Mouse (Mus musculus): ENCODE measurements around the gene Nyap2.

Gene Nyap2

DNA sequence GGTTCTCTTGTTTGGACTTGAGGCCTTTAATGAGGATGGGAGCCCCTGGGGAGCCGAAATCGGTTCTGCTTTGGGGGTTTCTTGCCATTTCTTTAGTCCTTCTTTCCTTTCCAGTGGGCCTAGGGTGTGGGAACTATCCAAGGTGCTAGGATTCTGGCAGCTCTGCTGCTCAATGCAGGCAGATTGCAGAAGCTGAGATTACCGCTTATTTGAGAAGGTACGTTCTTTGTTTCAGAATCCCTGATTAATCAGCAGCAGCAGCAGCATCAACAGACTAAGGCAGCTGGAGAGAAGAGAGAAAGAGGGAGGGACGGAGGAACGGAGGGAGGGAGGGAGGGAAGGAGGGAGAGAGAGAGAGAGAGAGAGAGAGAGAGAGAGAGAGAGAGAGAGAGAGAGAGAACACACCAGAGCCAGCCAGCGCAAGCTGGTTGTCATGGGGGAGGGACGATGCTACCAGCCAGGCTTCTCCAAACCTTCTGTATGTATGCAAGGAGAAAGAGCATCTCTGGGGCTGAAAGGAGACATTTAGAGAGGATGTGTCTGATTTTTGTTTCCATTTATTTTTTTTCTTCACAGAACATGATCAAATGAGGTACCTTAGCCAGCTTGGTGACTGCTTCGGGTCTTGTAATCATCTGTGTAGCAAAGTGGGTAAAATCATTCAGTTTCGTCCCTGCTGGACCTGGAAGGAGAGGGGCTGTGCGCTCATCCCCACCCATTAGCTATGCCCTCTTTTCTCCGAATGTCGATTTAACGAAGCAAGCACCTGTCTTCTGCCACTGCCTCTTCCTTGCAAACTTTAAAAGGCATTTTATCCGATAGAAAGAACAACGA lies at the start of gene Nyap2:
Gene Nyap2 (plus strand): TSS at position 120 of the 834 bp plus-strand sequence.
- DNase-seq (ENCODE audit: low spot score in 2 of 2), result no peak

DNA sequence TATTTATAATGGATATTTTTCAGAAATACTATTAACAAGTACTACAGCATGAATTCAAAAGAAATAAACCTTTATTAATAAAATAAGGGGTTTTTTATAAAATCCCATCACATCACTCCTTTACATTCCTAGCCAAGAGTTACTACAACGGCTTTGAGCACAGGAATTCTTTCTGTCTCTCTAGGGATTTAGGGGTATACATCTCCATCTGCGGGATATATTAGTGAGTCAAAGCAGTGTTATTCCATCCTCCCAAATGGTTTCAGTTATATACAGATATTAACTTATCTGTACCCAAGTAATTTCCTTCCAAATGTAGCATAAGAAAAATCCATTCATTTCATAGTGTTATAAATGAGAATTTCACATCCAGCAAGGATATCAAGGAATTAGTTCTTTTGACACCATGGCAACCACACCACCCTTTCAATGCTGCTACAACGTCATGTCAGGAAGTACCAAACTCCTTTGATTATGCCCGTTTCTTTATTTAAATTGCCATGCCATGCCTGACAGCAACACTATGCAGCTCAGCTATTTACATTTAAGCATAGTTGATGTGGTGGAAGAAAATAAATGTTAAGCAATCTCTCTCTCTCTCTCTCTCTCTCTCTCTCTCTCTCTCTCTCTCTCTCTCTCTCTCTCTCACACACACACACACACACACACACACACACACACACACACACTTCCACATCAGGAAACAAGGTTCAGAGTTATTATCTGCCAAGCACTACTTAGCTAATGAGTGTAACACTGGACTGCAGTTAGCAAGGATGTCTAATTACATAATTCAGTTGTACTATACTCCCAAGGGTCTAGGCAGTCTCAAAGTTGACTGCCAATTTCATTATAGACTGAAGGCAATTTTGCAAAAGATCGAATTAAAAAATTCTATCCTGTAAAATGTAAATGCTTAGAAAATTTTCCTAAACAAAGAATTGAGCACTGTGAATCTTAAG lies 33.6 kb upstream of the Nyap2 start:
- no peak for DNase-seq (ENCODE audit: low spot score in 2 of 2)

DNA sequence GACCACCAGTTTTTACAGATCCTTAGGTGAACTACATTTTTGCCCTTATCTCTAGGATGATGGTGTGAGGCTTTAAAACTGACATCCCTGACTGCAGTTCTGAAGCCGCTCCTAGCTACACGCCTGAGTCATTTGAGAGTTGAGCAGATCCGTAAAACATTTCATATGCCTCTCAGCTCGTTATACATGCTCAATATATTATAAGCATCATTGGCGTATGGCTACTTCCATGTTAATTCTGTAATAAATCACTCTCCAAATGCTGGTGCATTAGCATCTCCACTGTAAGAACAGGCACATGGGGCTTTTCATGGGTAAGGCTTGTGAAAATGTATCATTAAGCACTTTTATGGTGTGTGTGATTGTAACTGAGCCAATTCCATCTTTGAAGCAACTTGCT lies 18.4 kb upstream of the Nyap2 start:
- DNase-seq (ENCODE audit: low spot score in 2 of 2), result no peak

DNA sequence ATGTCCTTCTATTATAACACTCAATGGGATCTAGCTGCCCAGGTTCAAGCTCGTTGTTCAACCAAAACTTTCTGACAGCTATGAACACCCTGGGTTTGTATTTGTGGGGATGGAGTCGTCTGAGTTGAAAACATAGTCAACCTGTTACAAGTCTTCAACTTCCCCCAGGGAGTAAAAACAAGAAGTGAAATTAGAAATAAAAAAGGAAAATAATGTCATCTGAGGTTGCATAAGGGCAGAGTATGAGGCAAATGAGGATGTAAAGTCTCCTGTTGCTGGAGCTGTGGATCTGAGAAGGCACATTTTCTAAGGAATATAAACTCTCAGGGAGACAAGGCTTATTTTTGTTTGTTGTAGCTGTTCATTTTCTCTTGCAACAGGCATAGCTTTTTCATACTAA lies 17.9 kb upstream of the Nyap2 start:
- DNase-seq (ENCODE audit: low spot score in 2 of 2), result no peak

DNA sequence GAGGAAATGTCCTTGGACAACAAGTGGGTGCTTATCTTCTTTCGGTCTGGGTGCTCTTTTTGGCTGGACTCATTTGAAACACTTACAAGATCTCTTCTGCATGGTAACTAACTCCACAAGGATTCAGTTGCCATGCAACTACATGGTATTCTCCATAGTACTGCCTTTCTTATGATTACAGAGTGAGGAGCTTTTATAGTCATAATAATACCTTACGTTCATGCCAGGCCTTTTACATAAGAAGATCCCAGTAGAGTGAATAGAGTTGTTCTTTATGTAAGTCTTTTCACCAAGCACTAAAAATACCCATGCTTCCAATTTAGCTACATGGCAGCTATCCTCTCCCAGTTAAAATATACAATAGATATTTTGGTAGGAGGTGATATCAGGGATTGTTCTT lies 13.9 kb upstream of the Nyap2 start:
- DNase-seq (ENCODE audit: low spot score in 2 of 2), result no peak

DNA sequence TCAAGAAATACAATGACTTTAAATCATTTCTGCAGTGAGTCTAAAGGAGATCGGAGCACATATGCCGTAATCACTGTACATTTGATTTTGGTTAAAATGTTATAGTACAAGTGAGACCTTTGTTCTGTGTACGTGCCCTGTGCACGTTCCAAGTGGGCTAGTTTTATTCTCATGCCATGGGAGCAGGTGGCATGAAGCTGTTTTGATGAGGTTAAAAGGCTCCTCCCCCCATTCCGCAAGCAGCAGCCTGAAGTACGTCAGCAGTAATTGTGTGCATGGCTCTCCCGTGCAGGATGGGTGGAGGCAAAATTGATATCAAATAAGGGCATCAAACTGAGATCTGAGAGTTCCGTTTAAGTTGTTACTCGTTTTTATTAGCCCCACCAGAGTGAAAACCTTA lies 491 bp upstream of the Nyap2 start:
- DNase-seq (ENCODE audit: low spot score in 2 of 2), result no peak

DNA sequence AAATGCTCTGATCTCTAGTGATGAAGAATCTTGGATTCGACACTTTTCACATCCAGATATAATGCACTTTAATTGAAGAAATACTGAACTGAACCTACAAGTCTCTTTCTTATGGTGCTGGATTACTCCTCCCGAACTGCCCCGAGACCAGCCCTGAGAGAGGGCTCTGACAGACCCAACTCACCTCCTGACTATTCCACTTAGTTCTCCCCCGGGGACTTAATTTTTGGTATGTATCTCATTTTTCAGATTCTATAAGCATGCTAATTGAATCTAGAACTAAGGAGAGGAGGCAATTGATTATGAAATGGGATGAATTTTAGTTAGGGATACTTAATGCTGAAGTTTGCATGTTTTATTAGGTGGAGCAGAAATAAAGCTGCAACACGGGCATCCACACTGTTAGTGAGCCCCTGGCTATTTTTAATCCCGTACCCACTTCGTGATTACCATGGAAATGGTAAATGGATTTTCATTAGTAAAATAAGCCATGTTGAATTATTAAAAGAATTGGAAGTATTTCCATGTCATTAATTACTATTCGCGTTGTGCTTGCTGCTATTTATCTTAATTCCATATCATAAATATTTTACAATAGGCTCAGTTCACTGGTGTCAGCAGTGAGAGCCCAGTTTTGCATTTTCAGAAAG lies 1.0 kb downstream of the Nyap2 start:
- no peak for DNase-seq (ENCODE audit: low spot score in 2 of 2)

DNA sequence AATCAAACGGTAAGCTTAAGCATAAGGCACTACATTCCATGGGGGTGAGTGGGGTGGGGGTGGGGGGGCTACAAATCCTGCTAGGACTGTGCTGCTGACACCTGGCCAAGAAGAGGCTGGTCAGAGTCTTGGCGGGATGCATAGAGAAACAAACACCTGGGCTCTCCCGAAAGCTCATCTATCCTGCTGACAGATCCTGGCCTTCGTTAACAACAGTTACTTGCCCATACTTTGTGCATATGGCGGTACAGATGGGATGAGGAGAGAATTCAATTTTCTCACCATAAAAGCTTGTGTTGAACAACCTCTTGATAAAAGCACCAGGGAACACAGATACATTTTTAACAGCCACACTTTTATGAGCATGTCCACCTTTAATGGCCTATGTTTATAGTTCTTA lies 10.7 kb downstream of the Nyap2 start:
- DNase-seq (ENCODE audit: low spot score in 2 of 2), result no peak

DNA sequence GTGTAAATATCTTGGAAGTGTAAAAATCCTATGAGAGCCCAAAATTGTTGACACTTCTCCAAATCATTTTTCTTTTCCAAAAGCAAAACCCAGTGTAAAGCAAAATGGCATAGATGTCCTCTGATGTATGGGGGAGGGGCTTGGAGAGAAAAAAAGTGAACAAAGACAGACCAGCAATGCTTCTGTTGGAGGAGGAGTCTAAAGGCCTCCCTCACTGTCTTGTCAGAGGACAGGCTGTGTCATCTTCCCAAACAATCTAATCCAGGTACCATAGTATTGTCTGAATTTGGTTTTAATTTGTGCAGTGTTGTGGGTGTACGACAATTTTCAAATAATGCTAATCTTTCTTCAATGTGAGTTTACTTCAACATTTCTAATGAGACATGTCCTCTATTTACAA lies 13.7 kb downstream of the Nyap2 start:
- DNase-seq (ENCODE audit: low spot score in 2 of 2), result no peak

DNA sequence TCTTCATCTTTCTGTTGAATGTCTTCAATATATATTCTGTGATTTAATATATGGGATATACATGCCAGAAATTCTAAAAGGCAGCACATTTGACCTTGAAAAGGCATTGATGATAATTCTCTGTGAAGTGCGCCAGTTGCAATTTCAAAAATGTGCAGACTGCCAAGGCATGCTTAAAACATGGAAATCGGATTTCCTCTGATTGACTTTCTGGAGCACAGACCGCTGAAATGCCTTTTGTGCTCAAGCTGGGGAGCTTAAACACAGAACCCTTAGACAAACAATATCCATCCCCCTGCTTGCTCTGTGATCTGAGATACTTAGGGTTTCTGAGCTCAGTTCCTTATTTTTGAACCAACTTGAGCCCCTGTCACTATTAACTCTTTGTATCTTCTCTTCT lies 14.2 kb downstream of the Nyap2 start:
- DNase-seq (ENCODE audit: low spot score in 2 of 2), result no peak

DNA sequence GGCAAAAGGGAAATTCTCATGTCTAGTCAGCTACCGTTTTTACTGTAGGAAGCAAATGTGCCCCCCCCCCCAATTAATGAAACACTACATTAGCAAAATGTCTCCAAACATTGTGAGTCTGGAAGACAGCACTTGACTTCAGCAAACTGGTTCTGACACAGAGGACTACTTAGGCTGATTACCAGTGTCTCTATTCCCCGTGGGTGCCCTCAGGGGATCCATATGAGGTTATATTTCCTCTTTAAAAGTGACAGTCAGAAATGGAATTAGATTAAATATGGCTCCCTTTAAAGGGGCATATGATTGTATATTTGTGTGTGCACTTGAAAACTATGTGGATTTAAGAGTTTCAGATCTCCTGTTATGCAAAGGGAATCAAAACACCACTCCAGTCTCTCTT lies 15.3 kb downstream of the Nyap2 start:
- DNase-seq (ENCODE audit: low spot score in 2 of 2), result no peak

DNA sequence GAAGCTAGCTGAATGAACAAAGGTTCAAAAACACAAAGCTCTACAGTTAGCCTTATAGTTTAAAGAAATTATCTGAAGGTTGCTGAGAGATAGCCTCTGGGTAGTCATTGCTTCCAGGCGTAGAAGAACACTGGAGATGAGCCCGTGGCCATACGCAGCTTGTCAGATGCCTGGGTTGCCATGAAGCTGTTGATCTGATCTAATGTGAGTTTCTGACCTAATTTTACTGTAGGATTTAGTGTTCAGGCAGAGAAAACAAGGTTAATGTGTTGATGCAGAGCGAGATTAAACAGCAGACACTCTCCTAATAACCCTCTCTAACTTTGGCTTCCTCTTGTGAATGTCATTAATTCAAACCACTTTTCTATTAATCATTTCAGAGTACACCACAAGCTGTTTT lies 16.1 kb downstream of the Nyap2 start:
- no peak for DNase-seq (ENCODE audit: low spot score in 2 of 2)

DNA sequence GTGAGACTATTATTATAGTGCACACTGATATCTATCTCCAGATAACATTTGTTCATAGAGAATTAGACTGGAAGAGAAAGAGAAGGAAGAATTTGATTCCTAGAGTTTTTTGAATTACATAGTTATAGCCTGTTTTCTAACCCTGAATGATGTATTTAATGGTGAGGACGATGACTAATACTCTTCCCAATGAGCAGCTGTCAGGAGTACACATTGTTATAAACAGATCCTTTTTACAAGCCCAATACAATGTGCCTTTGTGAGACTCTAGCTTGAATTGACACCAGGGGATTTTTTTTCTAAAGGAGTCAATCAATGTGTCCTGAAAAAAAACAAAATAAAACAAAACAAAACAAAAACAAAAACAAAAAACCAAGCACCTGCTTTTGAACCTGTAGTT lies 22.2 kb downstream of the Nyap2 start:
- DNase-seq (ENCODE audit: low spot score in 2 of 2), result no peak

DNA sequence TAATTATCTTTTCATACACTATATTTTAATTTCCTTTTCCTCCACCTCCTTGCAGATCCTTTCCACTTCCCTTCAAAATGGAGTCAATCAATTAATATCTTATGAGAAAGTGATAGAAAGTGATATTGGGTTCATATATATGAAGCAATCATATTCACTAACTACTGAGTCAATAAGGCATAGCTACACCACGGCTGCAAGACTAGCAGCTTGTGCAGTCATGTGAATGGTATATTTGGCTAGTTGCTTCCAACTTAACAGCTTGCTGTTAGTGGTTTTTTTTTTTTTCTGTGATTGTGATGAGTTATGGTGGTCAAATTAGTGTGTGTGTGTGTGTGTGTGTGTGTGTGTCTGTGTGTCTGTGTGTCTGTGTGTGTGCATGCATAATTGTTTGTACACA lies 25.0 kb downstream of the Nyap2 start:
- DNase-seq (ENCODE audit: low spot score in 2 of 2), result no peak

DNA sequence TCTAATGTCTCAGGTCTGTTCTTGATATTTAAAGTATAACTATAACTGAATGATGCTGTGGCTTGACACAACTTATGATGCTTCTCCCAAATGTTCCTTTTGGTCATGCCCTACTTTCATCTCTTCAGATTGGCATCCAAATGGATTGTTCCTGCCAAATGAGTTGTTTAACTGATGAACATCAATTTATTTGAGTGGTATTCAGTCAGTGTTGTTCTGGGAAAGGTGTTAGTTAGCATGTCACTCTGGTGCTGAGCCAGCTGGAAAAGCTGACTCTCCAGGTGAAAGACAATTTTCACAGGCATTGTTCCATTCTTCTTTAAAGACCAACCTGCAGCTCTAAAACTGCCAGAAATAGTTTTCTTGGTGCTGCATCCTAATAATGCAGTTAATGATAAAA lies 43.0 kb downstream of the Nyap2 start:
- DNase-seq (ENCODE audit: low spot score in 2 of 2), result no peak

DNA sequence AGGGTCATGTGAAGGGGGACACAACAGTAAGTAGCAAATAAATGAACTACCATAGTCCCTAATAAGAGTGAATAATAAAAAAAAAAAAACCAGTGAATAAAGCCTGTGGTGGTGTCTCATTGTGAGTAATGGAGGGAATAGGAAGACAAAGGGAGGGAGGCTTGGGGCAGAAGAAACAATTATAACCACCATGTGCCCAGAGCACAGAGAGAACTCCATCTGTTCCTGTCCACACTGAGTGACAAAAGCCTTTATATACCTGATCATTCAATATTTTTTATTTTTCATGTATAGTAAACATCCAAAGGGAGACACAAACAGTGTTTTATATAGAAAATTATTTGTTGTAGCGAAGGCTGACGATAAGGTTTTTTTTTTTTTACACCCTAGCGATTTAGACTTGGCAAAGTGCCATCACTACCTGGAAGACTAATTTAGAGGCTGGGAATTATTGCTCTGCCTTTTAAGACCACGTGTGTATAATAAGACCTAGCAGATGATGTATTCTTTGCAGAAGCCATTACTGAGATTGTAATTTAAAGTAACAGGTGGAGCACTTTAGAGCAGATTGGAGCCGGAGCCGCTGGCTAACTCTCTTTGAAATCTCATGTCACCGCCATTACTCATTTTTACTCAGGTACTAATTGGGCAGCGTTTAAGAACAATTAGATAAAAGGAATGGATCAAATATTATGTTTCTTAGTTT lies 55.4 kb downstream of the Nyap2 start:
- DNase-seq (ENCODE audit: low spot score in 2 of 2), result no peak

DNA sequence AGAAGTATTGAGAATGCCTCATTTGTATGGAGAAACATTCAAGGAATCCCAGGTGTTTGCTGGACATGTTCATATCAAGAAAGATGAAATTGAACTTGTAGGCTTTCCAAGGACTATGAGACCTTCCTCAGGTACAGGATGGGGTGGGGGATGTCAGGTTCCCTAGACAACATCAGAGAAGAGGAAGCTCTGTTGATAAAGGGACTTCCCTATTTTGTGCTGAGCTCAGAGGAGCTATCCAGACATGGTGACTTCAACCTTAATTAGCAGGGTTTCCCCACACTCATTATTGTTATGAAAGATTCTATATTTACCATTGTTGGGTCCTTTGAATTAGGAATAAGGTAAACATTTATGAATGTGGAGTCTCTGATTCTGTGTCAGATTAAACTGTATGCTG lies 67.1 kb downstream of the Nyap2 start:
- no peak for DNase-seq (ENCODE audit: low spot score in 2 of 2)

DNA sequence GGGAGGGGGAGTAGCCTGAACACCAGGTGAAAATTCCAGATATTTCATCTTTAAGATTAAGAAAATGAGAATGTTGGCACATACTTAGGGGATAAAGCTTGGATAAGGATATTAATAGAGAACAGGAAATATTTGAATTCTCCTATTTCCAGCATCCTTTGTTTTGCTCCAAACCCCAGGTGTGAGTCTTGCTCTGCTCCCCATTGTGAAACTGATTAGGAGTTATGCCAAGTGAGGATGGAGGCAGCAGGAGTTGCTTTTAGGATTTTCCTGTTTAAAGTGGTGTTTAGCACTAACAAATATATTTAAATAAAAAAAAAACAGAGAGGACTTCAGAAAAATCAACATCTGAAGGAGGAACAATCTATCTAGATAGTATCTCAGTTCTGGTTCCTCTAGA lies 68.8 kb downstream of the Nyap2 start:
- DNase-seq (ENCODE audit: low spot score in 2 of 2), result no peak

DNA sequence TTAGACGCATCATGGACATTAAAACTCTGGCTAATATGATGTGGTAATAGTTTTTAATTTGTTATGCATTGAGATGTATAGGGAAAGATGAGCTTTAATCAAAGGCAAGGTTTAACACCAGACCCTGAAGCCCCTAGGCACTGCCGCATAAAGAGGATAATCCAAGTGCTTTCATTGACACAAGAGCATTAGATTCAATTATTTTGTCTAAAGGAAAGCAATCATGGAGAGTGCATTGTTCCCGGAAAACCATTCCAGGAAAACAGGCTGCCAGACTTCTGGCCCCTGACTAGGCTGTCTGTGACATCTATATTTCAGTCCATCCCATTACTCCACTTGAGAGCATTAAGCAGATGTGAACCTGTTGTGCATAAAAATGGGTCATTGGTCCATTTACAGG lies 92.5 kb downstream of the Nyap2 start:
- DNase-seq (ENCODE audit: low spot score in 2 of 2), result no peak

DNA sequence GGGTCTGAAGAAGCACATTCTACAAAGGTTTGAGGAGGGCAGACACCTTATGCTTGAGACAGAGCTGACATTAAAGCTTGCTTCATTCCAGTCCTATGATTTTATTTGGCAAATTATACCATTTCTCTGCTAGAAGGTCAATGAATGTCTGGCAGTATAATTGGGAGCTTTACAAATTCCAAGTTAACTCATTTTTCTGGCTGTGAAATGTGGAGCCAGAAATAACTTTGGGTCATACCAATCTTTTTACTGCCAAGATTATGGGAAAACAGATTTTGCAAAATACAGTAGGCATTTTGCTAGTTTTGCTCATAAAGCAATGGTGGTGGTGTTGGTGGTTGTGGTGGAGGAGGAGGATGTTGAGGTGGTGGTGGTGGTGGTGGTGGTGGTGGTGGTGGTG lies 96.0 kb downstream of the Nyap2 start:
- no peak for DNase-seq (ENCODE audit: low spot score in 2 of 2)

DNA sequence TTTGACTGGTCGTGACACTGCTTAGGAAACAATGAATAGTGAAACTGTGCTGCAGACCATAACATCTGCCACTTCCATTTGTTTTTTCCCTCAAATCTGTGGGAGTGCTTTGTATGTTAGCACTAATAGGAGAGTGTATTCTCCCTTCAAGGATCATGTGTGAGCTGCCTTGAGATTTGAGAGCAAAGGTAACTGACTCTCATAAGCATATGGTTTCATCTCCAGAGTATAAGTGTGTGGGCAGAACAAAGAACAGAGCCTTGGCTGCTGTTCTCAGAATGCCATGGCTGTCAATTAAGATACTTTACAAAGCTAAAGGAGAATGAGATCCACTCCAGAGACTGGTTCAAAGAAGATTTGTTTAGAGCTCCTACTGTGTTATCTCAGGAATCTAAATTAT lies 96.6 kb downstream of the Nyap2 start:
- DNase-seq (ENCODE audit: low spot score in 2 of 2), result no peak

DNA sequence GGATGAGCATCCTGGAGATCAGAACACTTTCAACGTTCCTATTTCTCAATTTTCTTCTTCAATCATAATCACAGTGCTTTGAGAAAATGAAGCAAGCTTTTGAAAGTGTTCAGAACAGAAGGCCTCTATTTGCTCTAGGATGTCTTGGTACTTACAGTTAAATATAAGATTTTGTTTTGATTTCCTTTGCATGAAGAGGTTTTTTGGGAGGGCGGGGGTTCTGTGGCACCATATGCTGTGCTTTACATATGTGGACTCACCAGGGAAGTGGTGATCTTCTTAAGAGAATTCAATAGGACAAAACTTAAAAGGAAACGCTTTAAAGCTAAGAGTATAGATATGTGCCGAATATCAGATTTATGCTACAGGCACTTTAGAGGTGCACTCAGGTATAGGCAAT lies 103.0 kb downstream of the Nyap2 start:
- DNase-seq (ENCODE audit: low spot score in 2 of 2), result no peak
